Mouse (Mus musculus) heart, postnatal 10 days (tissue): ENCODE measurements around the gene Prss30. TPM values are rescaled to one million over a fixed set of nuclear protein-coding genes. Genes with fewer than 3 reads are reported as not detected.

Source experiments
- DNase-seq, 2 experiments: peaks; one replicate each; pipeline ENCODE4 v3.0.0; 2021
- intact Hi-C: fragments of 180-260 bp; cut with DNase I; formaldehyde crosslinking; loops from one replicate; pipeline ENCODE4 v1.15.1; 2025
- total RNA-seq, 2 experiments: library from RNA; stranded (reverse); gene quantifications; 2 replicates each; pipeline ENCODE4 v1.2.3; 2021

Prss30 gene
- total RNA-seq = not detected

DNA sequence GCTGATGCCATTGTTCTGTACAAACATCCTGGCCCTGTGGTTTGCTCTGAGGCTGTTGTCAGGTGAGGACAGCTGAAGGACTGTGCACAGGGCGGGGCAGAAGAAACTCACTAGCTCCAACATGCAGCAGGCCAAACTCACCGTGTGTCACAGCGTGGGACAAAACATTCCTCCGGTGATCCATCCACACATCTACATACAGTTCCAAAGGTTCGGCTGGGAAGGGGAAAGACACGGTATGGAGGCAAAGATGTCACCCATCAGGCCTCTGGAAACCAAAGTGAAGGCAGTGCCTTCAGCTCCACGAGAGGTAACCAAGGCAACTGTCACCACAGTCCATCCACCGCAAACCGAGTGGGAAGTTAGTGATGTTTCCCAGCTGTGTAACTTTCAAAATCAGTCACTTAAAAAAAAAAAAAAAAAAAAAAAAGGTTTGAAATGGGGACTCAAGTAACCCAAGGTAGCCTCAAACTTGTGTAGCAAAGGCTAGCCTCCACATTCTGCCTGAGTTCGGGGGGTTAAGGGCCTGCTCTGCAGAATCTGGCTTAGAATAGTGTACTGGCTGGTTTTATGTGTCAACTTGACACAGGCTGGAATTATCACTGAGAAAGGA lies at the start of gene Prss30:
Gene Prss30 (minus strand): TSS at position 270 of the 613 bp plus-strand sequence.
- intact Hi-C loops = no loop called here
- DNase-seq = no peak

DNA sequence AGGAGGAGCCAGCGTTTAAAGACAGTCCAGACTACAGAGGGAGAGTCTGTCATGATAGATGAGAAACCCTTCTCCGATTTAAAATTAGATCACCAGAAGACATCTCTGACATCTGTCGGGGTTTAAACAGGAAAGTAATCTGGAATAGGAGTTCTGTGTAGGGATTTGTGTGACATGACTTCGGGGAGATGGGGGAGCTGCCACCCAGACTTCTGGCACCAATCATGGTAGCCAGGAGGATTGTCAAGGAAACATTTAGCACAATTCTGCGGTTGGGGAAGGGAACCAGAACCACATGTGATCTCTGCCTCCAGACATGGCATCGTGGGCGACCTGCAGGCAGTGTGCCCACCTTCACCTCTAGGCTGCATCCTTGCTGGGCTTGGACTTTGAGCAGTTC lies 49.1 kb upstream of the Prss30 start:
- no peak for DNase-seq
- intact Hi-C loops = no loop called here

DNA sequence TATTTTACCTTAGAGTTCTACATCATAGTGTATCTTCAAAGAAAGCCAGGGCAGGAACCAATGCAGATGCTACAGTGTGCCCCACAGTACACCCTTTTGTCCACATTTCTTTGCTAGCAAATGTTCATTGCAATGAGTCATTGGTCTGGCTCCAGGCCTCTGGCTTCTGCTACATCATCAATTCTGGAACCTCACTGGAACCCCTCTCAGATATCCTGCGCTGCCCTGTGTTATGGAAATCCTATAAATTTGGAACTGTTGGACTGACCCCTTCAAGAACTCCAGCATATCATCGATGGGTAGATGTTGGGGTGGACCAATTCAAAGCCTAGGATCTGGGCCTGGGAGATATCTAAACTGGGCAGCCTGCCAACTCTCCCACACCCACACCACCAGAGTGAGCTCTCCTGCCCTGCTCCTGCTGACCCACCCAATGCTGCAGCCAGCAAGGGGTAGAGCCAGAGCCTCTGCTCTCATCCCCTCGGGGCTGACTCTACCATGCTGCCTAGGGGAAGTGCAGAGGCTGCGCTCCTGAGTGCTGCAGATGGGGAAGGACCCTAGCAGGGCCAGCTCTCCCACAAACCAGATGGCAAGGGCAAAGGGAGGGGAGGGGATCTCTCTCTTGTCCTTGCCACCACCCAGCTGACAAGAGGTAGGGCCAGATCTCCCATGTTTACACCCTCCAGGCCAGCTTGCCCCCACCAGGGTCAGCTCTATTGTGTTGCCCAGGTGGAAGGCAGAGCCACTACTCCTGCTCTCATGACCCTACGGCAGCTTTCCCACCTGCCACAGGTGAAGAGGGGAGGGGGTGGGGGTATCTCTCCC lies 41.2 kb upstream of the Prss30 start:
- intact Hi-C loops = no loop called here
- DNase-seq = peak; percentile 31 to 40

DNA sequence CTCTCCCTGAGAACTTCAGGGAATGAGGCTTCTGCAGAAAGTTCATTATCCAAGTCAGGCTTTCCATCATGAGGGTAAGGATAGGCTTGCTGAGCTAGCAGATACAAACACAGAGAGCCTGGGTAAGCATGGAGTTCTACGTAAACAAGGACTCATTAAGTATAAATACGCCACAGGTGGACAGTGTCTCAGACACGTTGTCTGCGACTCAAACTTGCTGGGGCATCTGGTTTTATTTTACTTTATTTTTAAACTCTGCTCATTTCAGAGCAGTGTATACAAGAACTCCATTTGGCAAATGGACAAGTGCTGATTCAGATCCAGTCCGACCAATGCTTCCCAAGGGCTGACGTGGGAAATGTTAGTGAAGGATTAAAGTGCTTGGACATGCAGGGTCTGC lies 40.3 kb upstream of the Prss30 start:
- intact Hi-C loops = no loop called here
- DNase-seq = peak; percentile 28 to 29

DNA sequence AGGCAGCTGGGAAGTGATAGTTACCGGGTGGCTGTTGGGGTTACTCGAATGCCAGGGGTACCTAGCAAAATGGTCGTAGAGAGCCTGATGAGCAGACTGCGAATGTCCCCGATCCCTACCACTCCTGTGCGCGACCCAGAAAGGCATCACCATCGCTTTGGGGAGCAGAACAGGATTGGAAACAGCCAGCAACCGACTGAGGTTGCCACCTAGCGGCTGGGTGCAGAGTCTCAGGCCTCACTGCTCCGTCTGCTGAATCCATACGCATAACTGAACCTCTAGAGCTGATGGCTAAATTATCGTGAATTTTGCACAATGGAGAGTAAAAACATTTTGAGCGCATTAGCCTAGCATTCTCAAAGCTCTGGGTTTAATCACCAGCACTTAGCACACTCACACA lies 35.4 kb upstream of the Prss30 start:
- peak in 1 of 2 experiments; percentile 33 for DNase-seq
- intact Hi-C loops = no loop called here

DNA sequence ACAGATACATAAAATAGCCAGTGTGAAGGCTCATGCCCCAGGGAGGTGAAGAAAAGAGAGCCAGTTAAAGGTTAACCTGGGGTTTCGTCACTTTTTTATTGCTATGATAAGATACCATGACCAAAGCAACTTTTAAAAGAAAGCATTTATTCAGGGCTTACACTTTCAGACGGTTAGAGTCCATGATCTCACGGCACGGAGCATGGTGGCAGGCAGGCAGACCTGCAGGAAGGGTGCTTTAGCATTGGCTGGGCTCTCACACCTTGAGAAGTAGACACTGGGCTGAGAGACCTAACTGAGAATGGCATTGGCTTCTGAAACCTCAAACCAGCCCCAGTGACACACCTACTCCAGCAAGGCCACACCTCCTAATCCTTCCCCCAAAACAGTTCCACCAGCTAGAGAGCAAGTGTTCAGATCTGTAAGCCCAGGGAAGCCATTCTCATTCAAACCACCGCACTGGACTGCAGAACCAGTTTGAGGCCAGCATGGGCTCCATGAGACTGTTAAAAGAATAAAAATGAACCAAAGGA lies 34.1 kb upstream of the Prss30 start:
- intact Hi-C loops = no loop called here
- DNase-seq = no peak

DNA sequence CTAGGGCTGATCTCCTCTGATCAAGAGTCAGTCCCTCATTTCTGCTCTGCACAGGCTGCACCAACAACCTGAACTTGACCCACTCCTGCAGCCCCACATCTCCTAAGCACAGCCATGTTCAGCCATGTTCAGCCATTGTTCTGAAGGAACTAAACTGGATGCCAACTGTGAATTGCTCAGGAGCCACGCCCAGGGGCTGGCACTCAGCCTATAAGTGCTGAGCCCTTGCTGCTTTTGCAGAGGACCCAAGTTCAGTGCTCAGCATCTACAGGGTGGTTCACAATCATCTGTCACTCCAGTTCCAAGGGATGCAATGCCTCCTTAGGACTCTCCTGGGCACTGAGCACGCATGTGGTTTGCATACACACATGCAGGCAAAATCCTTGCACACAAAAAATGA lies 32.6 kb upstream of the Prss30 start:
- DNase-seq = no peak
- intact Hi-C loops = no loop called here

DNA sequence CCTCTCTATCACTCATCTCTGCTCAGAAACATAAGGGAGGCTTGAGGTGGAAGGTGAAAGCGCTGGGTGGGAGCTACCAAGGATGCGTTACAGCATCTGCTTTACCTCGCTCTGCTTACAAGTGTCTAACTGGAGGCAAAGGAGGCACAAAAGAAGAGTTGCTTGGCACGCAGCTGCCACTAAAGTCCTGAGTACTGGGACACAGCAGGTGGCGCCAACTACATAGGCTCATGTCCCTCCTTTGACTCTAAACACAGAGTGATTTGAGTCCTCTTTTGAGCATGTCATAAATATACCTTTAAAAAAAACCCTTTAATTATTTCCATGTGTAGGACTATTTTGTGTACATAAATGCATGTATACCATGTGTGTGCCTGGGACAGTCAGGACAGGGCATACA lies 29.3 kb upstream of the Prss30 start:
- intact Hi-C loops = no loop called here
- peak in 1 of 2 experiments; percentile 16 for DNase-seq

DNA sequence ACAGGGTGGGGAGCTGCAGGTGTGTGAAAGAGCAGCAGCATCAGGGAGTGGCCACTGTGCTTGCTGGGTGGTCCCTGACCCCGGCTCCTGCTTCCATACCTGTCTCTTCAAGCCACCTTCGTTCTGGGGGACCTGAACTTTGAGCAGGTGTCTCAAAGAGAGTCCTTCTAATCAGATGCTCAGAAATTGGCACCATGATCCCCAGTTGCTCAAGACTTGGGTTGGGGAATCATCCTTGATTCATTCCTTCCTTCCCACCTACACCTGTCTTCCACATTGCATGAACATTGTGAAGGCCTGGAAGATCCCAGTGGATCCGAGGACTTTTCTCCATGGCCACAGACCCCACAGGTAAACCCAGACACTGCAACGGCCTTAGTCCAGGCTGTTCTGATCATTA lies 27.7 kb upstream of the Prss30 start:
- intact Hi-C loops = no loop called here
- no peak for DNase-seq

DNA sequence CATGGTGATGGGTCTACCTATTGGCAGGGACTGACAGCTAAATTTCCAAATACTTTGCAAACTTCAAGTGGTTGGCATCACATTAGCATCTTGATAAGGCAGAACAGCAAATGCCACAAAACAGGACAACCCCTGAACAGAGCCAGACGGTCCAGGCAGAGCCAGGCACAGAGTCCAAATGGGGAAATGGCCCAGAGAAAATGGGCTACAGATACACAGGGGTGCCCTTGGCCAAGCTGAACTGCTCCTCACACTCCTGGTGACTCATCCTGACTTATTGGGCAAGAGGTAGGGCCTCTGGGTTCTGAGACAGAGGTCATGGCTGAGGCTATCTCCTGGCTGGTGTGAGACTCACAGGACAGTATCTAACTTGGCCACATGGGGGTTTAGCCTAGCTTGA lies 27.0 kb upstream of the Prss30 start:
- intact Hi-C loops = no loop called here
- DNase-seq = peak in 1 of 2 experiments; percentile 9

DNA sequence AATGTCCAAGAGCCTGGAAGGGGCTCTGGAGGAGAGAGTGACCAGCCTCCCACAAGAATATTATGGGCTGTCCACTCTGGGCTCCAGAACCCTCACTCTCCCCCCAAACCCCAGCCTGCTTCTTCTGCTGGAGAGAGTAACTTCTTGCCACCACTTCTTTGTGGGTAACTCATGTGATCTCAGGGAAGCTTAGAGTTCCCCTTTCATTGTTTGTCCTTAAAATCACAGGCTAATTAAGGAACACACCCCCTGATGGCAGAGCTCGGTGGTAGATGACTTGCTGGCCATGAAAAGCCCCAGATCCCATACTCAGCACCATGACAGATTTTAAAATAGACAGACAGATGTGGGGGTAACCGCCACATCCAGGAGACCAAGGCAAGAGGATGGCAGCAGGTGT lies 26.6 kb upstream of the Prss30 start:
- DNase-seq = no peak
- intact Hi-C loops = no loop called here

DNA sequence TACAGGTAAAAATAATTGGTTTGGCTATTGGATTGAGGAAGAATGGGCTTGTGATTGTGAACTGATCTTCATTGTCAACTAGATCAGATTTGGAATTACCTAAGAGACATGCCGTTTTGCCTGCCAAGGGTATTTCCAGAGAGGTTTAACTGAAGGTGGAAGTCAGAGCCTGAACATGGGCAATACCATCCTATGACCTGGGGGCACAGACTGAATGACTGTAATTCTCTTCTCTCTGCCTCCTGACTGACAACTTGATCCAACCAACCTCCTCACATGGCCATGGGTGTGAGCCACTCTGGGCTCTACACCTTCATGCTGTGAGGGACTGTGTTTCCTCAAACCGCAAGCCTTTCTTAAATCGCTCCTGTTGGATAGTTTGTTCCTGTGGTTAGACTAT lies 24.7 kb upstream of the Prss30 start:
- intact Hi-C loops = no loop called here
- DNase-seq = no peak

DNA sequence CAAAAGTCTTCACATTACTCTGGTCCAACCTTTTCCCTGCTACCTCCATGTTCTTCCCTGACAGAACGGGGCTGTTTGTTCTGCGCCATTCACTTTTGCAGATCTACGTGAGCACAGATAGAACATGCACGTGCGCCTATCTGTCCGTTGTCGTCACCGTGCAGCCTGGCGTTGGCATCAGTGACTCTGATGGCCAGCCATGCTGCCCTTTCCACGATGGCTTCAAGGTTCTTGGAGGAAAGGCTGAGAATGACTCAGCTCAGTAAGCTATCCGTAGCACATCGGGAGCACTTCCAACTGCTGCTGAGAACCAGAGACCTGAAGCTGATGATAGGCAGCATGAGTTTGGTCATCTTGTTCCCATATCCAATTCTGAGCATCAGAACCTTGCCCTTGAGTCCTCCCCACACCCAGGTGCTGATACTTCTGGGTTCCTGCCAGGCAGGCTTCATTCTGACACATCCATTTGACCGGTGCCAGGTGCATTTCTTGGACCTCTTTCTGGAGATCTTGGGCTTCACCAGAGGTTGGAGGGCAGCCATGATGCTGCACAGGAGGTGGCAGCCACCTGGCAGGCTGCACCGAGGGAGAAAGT lies 23.8 kb upstream of the Prss30 start:
- no peak for DNase-seq
- intact Hi-C loops = no loop called here

DNA sequence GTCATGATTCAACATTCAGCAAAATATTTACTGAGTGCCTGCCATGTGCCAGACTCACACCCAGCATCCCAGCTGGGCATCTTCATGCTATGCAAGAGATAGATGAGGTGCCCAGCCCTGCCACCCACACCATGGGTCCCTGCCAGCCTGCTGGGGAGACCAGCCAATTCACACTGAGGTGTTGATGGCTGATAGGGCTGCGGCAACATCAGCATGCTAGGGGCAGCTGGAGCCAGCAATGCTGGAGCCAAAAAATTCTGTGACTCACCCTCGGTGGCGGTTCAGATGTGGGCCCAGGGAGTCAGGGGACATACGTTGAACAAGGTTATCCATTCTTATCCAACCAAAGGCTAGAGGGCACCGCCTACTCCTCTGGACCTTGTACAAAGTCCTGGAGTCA lies 20.0 kb upstream of the Prss30 start:
- DNase-seq = peak; percentile 92 to 94
- intact Hi-C loops = no loop called here

DNA sequence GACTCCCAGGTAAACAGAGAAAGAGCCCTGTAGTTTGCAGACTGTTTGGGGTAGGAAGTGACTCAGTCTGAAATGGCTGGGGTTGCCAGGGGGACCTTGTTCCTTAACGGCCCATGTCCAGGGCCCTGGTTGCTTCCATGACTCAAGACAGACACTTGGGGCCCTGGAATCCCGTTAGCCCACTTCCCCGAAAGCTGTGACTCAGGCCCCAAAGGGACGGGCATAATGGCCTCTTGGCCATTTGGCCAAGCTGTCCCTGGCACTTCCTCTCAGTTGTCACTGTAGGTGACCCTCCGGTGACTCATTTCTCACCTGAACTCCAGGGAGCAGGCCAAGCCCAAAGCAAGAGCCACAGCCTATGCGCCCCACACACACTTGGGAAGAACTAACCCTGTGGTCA lies 18.0 kb upstream of the Prss30 start:
- DNase-seq = no peak
- intact Hi-C loops = no loop called here

DNA sequence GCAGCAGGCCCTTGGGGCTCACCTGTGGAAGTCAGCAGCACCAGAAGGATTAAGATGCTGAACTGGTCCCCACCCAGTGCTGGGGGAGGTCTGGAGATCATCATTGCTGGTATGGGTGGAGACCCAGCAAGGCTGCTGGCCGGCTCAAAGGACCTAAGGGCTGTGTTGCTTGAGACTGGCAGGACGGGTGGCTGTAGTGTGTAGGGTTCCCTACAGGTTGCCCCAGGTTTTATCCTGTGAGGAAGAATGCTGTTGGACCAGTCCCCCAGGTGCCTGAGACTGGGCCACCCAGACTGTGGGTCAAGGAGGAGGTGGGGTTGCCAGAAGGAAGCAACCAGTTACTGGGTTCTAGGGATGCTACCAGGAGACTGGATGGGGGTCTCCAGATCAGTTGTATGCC lies 17.5 kb upstream of the Prss30 start, which contains the start of gene Prss22:
Gene Prss22 (minus strand): TSS at position 200 of the 400 bp plus-strand sequence.
- DNase-seq = no peak
- intact Hi-C loops = no loop called here

DNA sequence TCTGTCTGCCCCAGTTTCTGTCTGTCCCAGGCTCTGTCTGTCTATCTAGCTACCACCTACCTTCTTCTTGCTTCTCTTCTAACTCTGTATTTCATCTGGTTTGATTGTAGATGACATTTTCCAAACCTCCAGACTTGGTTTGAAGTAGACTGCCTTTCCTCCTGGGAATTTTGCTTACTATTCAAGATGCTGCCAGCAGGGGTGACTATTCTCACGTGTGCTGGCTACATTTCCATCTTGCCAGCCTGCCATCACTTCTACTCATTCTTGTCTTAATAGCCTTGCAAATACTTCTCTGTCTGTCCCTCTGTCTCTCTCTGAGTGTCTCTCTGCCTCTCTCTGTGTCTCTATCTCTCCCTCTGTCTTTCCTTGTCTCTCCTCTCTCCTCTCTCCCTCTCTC lies 15.1 kb upstream of the Prss30 start:
- DNase-seq = no peak
- intact Hi-C loops = no loop called here

DNA sequence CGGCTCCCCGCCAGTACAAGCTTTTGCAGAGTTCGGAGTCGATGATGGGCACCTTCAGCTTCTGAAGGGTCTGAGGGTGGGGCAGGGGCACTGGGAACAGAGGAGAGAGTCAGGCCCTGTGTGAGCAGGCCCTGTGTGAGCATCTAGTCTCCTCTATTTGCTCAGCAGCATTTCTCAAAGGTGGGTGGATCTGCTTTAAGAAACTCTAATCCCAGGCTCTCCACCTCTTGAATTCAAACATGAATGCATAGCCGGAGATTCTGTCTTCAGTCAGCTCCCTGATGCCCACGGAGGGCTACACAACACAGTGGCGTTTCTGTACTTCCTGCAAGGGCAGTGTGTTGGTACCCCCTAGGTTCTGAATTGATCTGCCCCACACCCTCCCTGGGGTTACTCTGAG lies 14.3 kb upstream of the Prss30 start:
- DNase-seq = no peak
- intact Hi-C loops = no loop called here

DNA sequence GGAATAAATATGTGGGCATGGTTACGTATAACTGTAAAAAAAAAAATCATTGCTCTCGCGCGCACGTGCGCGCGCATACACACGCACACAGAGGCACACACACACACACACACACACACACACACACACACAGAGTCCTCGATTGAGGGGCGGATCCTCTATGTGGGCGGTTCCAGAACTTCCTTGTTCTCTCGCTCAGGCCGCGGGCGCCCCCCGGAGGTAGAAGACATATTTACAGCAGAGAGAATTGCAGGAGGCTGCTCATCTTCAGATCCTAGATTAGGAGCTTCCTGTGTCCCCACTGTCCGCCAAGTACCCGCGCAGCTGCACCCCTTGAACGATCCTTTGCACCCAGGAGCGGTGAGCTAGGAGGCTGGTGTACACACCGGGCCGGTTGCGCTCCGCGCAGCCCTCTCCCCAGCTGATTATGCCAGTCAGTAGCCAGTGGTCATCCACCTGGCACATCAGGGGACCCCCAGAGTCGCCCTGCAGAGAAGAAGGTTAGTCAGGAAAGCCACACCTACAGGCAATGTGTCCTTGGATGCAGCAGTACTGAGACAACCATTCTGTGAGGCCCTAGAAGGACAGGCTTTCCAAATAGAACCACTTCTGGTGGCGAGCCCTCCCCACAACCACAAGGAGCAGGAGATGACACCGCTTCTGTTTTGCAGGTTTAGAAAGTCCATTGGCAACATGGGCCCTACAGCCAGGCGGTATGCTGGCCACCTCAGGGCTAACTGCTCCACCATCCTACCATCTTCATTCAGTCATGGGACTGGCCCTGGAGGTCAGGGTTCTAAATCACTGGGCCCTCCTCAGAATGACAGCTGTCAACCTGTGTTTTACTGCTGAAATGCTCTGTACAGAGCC lies 13.4 kb upstream of the Prss30 start:
- DNase-seq = peak; percentile 88 to 94
- intact Hi-C loops = loop anchor here (2.0 kb wide), 1 partner anchor 25 kb away; no protein-coding TSS in a partner anchor

DNA sequence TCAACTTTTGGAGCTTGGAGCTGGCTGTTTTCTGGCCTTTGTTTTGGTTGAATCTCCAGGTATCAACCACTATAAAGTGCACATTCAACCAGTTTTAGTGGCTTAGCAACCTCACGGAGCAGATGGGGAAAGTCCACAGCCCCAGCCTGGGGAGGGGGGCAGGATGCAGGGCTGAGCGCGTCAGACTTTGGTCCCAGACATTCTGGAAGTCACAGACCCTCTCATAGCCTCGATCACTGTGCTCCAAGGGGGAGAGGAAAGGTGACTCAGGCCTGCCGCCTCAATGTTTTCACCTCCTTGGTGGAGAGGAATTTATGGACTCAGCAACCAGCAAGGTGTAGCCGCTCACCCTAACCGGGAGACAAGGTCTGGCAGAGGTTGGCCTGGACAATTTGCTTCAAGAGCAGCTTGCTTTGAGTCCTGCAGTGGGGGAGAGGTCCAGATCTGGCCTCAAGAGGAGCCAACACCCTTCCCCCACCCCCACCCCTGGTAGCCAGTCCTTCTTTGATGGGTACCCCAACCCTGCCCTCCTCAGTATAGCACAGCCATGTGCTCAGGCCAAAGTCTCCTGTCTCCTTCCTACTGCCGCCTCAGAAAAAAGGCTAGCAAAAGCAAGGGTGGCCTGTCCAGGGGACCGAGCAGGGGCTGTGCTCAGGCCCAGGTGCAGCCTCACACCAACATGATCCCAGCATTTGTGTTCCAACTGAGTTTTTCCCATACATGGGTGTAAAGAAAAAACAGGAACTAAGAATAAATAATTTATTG lies 12.6 kb upstream of the Prss30 start:
- DNase-seq = no peak
- intact Hi-C loops = loop anchor here (2.0 kb wide), 1 partner anchor 24 kb away; no protein-coding TSS in a partner anchor
